Mouse (Mus musculus) layer of hippocampus, postnatal 14 days (tissue): ENCODE results near the gene Gstt1. TPM values are rescaled to one million over a fixed set of nuclear protein-coding genes. Genes with fewer than 3 reads are reported as not detected.
A peak's percentile ranks its signal among the peaks of the same experiment; 100 is the strongest.

Experiments used
- DNase-seq, 2 experiments: peaks; one replicate each; pipeline ENCODE4 v3.0.0; 2021 to 2022; ENCODE audit warnings: low spot score in 2 of 2, mixed read lengths in 1 of 2
- total RNA-seq, 2 experiments: library from RNA; stranded (reverse); gene quantifications; 2 replicates each; pipeline ENCODE4 v1.2.3; 2021

The Gstt1 gene
- total RNA-seq, 2 experiments from 2014 or later, result 4.6 to 4.7 TPM

- DNase-seq, result no peak
These were observed 31.5 kb downstream of the Gstt1 start for GRCm38 (mm10) chr10:75766856-75767255.

- peak; percentile 49 to 64 for DNase-seq
These were observed 33.6 kb downstream of the Gstt1 start for GRCm38 (mm10) chr10:75764519-75765473.

DNA sequence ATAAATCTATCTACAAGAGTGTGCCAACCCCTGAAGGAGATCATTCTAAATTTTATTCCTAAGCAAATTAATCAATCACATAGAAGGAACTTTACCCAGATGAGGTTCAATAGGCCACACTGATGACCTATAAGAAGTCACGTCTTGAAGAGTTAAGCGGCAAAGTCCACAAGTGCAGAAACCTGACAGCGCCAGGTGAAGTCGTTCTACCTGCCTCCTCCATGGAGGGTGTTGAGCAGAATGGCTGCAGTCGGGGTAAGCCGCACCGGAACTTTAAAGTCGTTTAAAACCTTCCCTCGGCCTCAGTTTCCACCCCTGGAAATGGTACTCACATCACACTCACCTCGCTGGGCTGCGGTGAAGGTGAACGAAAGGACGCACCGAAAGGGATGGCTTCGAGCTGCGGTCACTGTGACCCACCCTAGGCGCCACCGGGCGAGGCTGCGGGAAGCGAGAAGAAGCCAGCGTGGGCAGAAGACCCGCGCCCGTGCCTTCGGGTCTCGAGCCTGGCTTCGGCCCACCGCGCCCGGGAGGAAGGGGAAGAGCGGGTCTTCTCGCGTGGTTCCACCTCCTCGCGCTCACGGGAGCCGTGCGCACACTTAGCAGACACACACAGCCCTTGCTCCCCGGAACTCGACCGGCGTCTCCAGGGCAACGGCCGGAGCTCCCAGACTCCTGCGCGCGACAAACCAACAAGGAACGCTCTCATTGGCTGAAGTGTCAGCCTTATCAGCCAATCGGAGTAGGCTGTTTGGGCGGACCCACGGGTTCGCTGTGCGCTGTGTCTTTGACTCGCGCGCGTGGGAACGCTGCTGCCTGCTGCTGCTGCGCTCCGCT lies 34.5 kb downstream of the Gstt1 start, which contains the start of gene Cabin1:
TSS of gene Cabin1 (minus strand) at position 660 of the 837 bp plus-strand sequence.
- peak; percentile 97 to 99 for DNase-seq

DNA sequence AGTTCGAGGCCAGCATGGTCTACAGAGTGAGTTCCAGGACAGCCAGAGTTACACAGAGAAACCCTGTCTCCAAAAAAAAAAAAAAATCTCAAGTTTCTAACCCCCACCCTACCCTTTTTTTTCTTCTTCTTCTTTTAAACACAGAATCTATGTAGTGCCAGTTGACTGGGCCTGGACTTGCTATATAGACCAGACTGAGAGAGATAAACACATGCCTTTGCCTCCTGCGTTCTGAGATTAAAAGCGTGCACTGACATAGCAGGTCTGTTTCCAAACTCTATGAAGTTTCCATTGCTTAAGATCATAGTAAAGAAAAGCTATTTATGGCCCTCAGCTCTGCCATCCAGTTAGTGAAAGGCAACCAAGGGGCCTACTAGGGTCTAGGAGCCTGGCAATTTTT lies 36.0 kb downstream of the Gstt1 start:
- DNase-seq, result no peak

DNA sequence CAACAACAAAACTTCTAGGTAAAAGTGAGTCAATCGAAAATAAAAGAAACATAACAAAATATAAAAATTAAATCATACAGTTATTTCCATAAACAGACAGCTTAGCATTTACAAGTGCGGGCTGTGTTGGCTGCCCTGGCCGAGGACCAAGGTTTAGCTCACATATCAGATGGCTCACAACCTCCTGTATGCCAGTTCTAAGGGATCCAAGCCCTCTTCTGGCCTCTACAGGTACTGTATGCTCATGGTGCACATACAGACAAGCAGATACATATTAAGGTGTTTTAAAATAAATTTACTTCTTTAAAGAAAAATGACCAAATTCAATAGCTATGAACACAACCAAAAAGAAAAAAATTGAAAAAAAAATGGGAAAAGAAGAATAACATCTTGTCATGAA lies 38.1 kb downstream of the Gstt1 start:
- no peak for DNase-seq

- DNase-seq, result no peak
These were observed 41.7 kb downstream of the Gstt1 start for GRCm38 (mm10) chr10:75756719-75757118.

DNA sequence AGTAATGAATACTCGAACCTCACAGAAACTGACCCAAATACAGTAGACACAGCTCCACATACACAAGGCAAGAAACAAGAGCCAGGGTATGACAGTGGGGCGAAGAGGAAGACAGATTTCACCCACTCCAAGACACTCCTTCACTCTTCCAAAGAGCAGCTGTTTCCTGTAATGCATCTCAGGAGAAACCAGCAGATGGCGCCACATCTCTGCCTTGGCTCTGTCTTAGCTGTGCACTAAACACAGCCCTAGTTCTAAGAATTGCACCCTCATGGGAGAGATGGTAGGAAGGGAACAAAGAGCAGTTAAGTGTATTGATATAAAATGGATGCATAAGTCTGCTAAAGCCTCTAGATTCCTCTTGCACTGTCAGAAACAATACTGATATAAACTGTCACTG lies 54.4 kb downstream of the Gstt1 start:
- peak; percentile 75 to 86 for DNase-seq

- peak; percentile 39 to 77 for DNase-seq
These were observed 55.0 kb downstream of the Gstt1 start for GRCm38 (mm10) chr10:75743369-75743768.

GRCm38 (mm10) chr10:75740866-75741265 lies 57.5 kb downstream of the Gstt1 start:
- no peak for DNase-seq

Other genes starting within 250 kb of the Gstt1 start
- gene Lrrc75b, start 238.3 kb downstream of the Gstt1 start, total RNA-seq, result 10 to 100 TPM; 12.9 to 15.2 TPM
- gene Ggt1, start 237.0 kb downstream of the Gstt1 start, total RNA-seq, result 1 to 10 TPM; 2.0 to 2.8 TPM
- gene Ggt5, start 209.2 kb downstream of the Gstt1 start, total RNA-seq, result 1 to 10 TPM; 2.9 to 4.0 TPM
- gene Susd2, start 154.6 kb downstream of the Gstt1 start, total RNA-seq, result 1 to 10 TPM; 2.1 to 2.4 TPM
- 10 to 100 TPM; 66.9 to 81.2 TPM for gene Cabin1, start 34.2 kb downstream of the Gstt1 start, total RNA-seq
- 10 to 100 TPM; 37.8 to 42.2 TPM for gene Ddt, start 25.2 kb downstream of the Gstt1 start, total RNA-seq
- gene Gm20441, start 17.6 kb downstream of the Gstt1 start, total RNA-seq, result not detected
- gene Gstt3, start 17.2 kb downstream of the Gstt1 start, total RNA-seq, result 1 to 10 TPM; 1.3 to 2.5 TPM
- gene Gstt4, start 24.0 kb upstream of the Gstt1 start, total RNA-seq, result not detected
- gene Gstt2, start 38.8 kb upstream of the Gstt1 start, total RNA-seq, result 1 to 10 TPM; 3.5 to 4.0 TPM
- 100 to 1,000 TPM; 563 to 640 TPM for gene Mif, start 61.7 kb upstream of the Gstt1 start, total RNA-seq
- gene Derl3, start 94.8 kb upstream of the Gstt1 start, total RNA-seq, result 1 to 10 TPM; 2.0 to 2.1 TPM
- gene Smarcb1, start 123.0 kb upstream of the Gstt1 start, total RNA-seq, result 10 to 100 TPM; 80.6 to 84.5 TPM
- gene Chchd10, start 134.5 kb upstream of the Gstt1 start, total RNA-seq, result 100 to 1,000 TPM; 286 to 309 TPM
- 1 to 10 TPM; 2.3 to 3.3 TPM for gene Mmp11, start 137.9 kb upstream of the Gstt1 start, total RNA-seq
- gene Gm867, start 142.1 kb upstream of the Gstt1 start, total RNA-seq, result 1 to 10 TPM in 1 of 2 experiments, under 1 TPM in 1; 0.88 to 1.1 TPM
- not detected for gene Vpreb3, start 144.5 kb upstream of the Gstt1 start, total RNA-seq
- not detected for gene Gm5134, start 155.9 kb upstream of the Gstt1 start, total RNA-seq
- 10 to 100 TPM; 12.8 to 13.5 TPM for gene Zfp280b, start 234.1 kb upstream of the Gstt1 start, total RNA-seq